Mouse (Mus musculus) intestine, postnatal 0 days (tissue): ENCODE measurements around the gene Spef2. TPM values are rescaled to one million over a fixed set of nuclear protein-coding genes. Genes with fewer than 3 reads are reported as not detected.
"Not testable (repeated sequence)": the region's sequence is repeated elsewhere in the genome, so short reads cannot be mapped to it uniquely, and the experiment has no call there.

Source experiments
- ATAC-seq: fragments of 200-750 bp; cut with Nextera tagmentation; 2 replicates; pipeline ENCODE4 v1.8.0; 2017; ENCODE audit warnings: mild to moderate bottlenecking, moderate TSS enrichment, moderate library complexity
- H3K27ac ChIP-seq: fragments of 300-500 bp; sonication (generic); 2 replicates; pipeline ENCODE4 v1.5.1; 2014; ENCODE audit warnings: mild to moderate bottlenecking, low read depth, low read length, moderate library complexity
- H3K27me3 ChIP-seq: fragments of 300-500 bp; sonication (generic); replicated peaks from 2 replicates; pipeline ENCODE4 v1.6.1; 2014; ENCODE audit warnings: low read length, mixed read lengths; ENCODE audit not compliant: control insufficient read depth, insufficient read depth
- H3K36me3 ChIP-seq: fragments of 300-500 bp; sonication (generic); 2 replicates; pipeline ENCODE4 v1.6.1; 2014; ENCODE audit warnings: mild to moderate bottlenecking, moderate library complexity; ENCODE audit not compliant: control insufficient read depth, insufficient read depth
- H3K4me1 ChIP-seq: fragments of 300-500 bp; sonication (generic); replicated peaks from 2 replicates; pipeline ENCODE4 v1.6.1; 2014; ENCODE audit warnings: antibody characterized with exemption, low read length, mixed read lengths; ENCODE audit not compliant: control insufficient read depth, insufficient read depth
- H3K4me2 ChIP-seq: fragments of 300-500 bp; sonication (generic); replicated peaks from 2 replicates; pipeline ENCODE4 v1.6.1; 2014; ENCODE audit warnings: low read depth, mild to moderate bottlenecking, moderate library complexity
- H3K4me3 ChIP-seq: fragments of 300-500 bp; sonication (generic); 2 replicates; pipeline ENCODE4 v1.5.1; 2014; ENCODE audit warnings: low read depth, low read length
- H3K9ac ChIP-seq: fragments of 300-500 bp; sonication (generic); 2 replicates; pipeline ENCODE4 v1.6.1; 2014; ENCODE audit warnings: mild to moderate bottlenecking, low read depth, low read length
- H3K9me3 ChIP-seq: fragments of 300-500 bp; sonication (generic); 2 replicates; pipeline ENCODE4 v1.6.1; 2016; ENCODE audit warnings: mixed run types; ENCODE audit not compliant: control insufficient read depth
- CTCF ChIP-seq: sonication (generic); IDR thresholded peaks from 2 replicates; pipeline ENCODE4 v1.5.1; 2016; ENCODE audit warnings: low read depth, mild to moderate bottlenecking, control low read depth, antibody characterized with exemption, moderate library complexity
- WGBS: fragments of 180-500 bp; shearing (Covaris S2); extraction: QIAGEN DNeasy Blood & Tissue Kit; methylation state at CpG from one replicate; pipeline ENCODE4 v1.1.7; 2014; 5-methylcytosine and 5-hydroxymethylcytosine counted together
- polyA plus RNA-seq: library from polyadenylated mRNA; unstranded; fragments of >200 nt; fragmentation: Nextera tagmentation; extraction: Ambion mirVana; gene quantifications from 2 replicates; pipeline ENCODE4 v1.2.1, GENCODE M21; 2015

The Spef2 gene
- 0.04 and 0.05 TPM in 2 replicates for polyA plus RNA-seq

- H3K9ac ChIP-seq = no peak within 1 kb of the TSS
- peak; percentile 47 for TF ChIP-seq CTCF
- ATAC-seq = no peak
- H3K4me2 ChIP-seq = peak within 1 kb of the TSS; percentile 30
- WGBS = 25% methylated on average over 16 of the region's 16 CpGs
- H3K27me3 ChIP-seq = no peaks in the 10 kb centered on the region
- no peaks in the 10 kb centered on the region for H3K4me1 ChIP-seq
- no peak within 1 kb of the TSS for H3K4me3 ChIP-seq
- H3K36me3 ChIP-seq = no peaks in the 10 kb centered on the region
- no peak within 1 kb of the TSS for H3K27ac ChIP-seq
- no peaks in the 10 kb centered on the region for H3K9me3 ChIP-seq
Observed at GRCm38 (mm10) chr15:9748359-9749102, at the start of gene Spef2. Gene Spef2 (minus strand): TSS chr15:9748868.

GRCm38 (mm10) chr15:9794131-9794530, 45.5 kb upstream of the Spef2 start:
- TF ChIP-seq CTCF = no peak
- Histone ChIP-seq H3K9ac (no peak overlapping the region), H3K27ac (no peak overlapping the region), H3K4me1 (no peaks in the 10 kb centered on the region), H3K27me3 (no peaks in the 10 kb centered on the region), H3K4me2 (no peak overlapping the region), H3K36me3 (no peaks in the 10 kb centered on the region), H3K9me3 (no peaks in the 10 kb centered on the region), H3K4me3 (no peak overlapping the region)
- no peak for ATAC-seq
- 85% methylated on average over 3 of the region's 3 CpGs for WGBS

- WGBS = 41% methylated on average over 3 of the region's 3 CpGs
- no peaks in the 10 kb centered on the region for H3K4me1 ChIP-seq
- ATAC-seq = no peak
- no peak overlapping the region for H3K27ac ChIP-seq
- no peak overlapping the region for H3K4me3 ChIP-seq
- H3K9ac ChIP-seq = no peak overlapping the region
- no peak for TF ChIP-seq CTCF
- no peaks in the 10 kb centered on the region for H3K27me3 ChIP-seq
- no peaks in the 10 kb centered on the region for H3K36me3 ChIP-seq
- no peaks in the 10 kb centered on the region for H3K9me3 ChIP-seq
- H3K4me2 ChIP-seq = no peak overlapping the region
Observed at GRCm38 (mm10) chr15:9788245-9789030, 39.8 kb upstream of the Spef2 start.

- not testable (repeated sequence) for ATAC-seq, H3K27me3 ChIP-seq, H3K27ac ChIP-seq, H3K9me3 ChIP-seq, H3K9ac ChIP-seq, H3K4me3 ChIP-seq, H3K36me3 ChIP-seq, H3K4me1 ChIP-seq, H3K4me2 ChIP-seq
- 93% methylated on average over 6 of the region's 6 CpGs for WGBS
Observed at GRCm38 (mm10) chr15:9774222-9775142, 25.8 kb upstream of the Spef2 start.

- H3K27me3 ChIP-seq = no peaks in the 10 kb centered on the region
- no peaks in the 10 kb centered on the region for H3K9me3 ChIP-seq
- H3K27ac ChIP-seq = no peak overlapping the region
- ATAC-seq = no peak
- no peaks in the 10 kb centered on the region for H3K36me3 ChIP-seq
- no peak overlapping the region for H3K4me3 ChIP-seq
- 51% methylated on average over 4 of the region's 4 CpGs for WGBS
- no peak overlapping the region for H3K9ac ChIP-seq
- no peak for TF ChIP-seq CTCF
- H3K4me1 ChIP-seq = no peaks in the 10 kb centered on the region
- no peak overlapping the region for H3K4me2 ChIP-seq
Observed at GRCm38 (mm10) chr15:9768184-9768918, 19.7 kb upstream of the Spef2 start.
